Mouse (Mus musculus) ES-Bruce4 (cell line): Measurements from ENCODE around the gene 4930438A08Rik. TPM values are rescaled to one million over a fixed set of nuclear protein-coding genes. Genes with fewer than 3 reads are reported as not detected.
"Not testable (repeated sequence)": the region's sequence is repeated elsewhere in the genome, so short reads cannot be mapped to it uniquely, and the experiment has no call there.

Source experiments
- H3K27ac ChIP-seq: 2 replicates; pipeline ENCODE4 v1.5.1; 2012; ENCODE audit warnings: low read length, inconsistent platforms; ENCODE audit not compliant: insufficient read depth
- H3K27me3 ChIP-seq: 2 replicates; pipeline ENCODE4 v1.6.1; 2012; ENCODE audit warnings: mild to moderate bottlenecking, low read length, inconsistent platforms; ENCODE audit not compliant: control insufficient read depth, poor library complexity, insufficient read depth, severe bottlenecking
- H3K36me3 ChIP-seq: 2 replicates; pipeline ENCODE4 v1.6.1; 2012; ENCODE audit warnings: inconsistent platforms, mild to moderate bottlenecking, low read length, moderate library complexity; ENCODE audit not compliant: control insufficient read depth, poor library complexity, insufficient read depth, severe bottlenecking
- H3K4me1 ChIP-seq: one replicate; pipeline ENCODE4 v1.8.1; 2011; ENCODE audit warnings: low read length; ENCODE audit not compliant: control insufficient read depth, insufficient read depth
- H3K4me3 ChIP-seq: 2 replicates; pipeline ENCODE4 v1.5.1; 2011; ENCODE audit warnings: low read depth, mild to moderate bottlenecking, low read length
- H3K9ac ChIP-seq: 2 replicates; pipeline ENCODE4 v1.6.1; 2012; ENCODE audit warnings: low read depth, mild to moderate bottlenecking, inconsistent platforms; ENCODE audit not compliant: poor library complexity, severe bottlenecking
- H3K9me3 ChIP-seq: replicated peaks from 2 replicates; pipeline ENCODE4 v1.6.1; 2012; ENCODE audit warnings: mild to moderate bottlenecking, low read length, inconsistent platforms; ENCODE audit not compliant: control insufficient read depth, poor library complexity, insufficient read depth, severe bottlenecking
- CTCF ChIP-seq: IDR thresholded peaks from one replicate; pipeline ENCODE4 v1.8.1; 2011; ENCODE audit warnings: low read depth, low read length
- EP300 ChIP-seq: IDR thresholded peaks from 2 replicates; pipeline ENCODE4 v1.6.1; 2011; ENCODE audit warnings: low read depth, low read length; ENCODE audit not compliant: insufficient read depth
- POLR2A ChIP-seq: IDR thresholded peaks from one replicate; pipeline ENCODE4 v1.8.1; 2011; ENCODE audit warnings: low read length; ENCODE audit not compliant: insufficient read depth
- polyA plus RNA-seq: library from polyadenylated mRNA; stranded (reverse); fragments of >200 nt; gene quantifications from 2 replicates; pipeline ENCODE4 v1.2.4, GENCODE M21; 2011; ENCODE audit warnings: low read depth; ENCODE audit not compliant: missing spikeins, insufficient read depth, insufficient read length

4930438A08Rik gene
- not detected in 2 replicates for polyA plus RNA-seq

DNA sequence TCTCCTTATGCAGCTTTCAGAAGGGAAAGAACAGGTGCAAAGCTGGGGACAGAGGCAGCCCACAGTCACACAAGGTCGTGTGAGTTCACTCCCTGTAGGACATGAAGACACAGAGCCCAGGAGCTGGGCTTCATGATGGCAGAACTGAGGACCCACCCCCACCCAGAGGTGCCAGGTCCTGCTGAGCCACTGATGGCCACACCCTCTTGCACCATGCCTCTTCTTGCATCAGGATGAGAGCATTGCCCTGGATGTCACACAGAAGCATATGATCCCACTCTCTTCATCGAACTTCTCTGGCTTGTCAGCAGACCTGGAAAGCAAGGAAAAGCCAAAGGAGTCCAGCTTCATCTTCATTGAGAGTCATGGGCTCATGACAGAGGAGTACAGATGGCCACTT is at the start of gene 4930438A08Rik:
4930438A08Rik (plus strand) TSS at position 228 of the 400 bp plus-strand sequence.
- Histone ChIP-seq H3K36me3 (no peaks in the 10 kb centered on the region), H3K4me3 (no peak within 1 kb of the TSS), H3K9me3 (no peaks in the 10 kb centered on the region), H3K4me1 (no peaks in the 10 kb centered on the region), H3K27ac (no peak within 1 kb of the TSS), H3K9ac (no peak within 1 kb of the TSS), H3K27me3 (no peaks in the 10 kb centered on the region; the same call in 1 of the 2 replicates)
- no peak for TF ChIP-seq EP300
- no peak for TF ChIP-seq CTCF
- TF ChIP-seq POLR2A: no peak

DNA sequence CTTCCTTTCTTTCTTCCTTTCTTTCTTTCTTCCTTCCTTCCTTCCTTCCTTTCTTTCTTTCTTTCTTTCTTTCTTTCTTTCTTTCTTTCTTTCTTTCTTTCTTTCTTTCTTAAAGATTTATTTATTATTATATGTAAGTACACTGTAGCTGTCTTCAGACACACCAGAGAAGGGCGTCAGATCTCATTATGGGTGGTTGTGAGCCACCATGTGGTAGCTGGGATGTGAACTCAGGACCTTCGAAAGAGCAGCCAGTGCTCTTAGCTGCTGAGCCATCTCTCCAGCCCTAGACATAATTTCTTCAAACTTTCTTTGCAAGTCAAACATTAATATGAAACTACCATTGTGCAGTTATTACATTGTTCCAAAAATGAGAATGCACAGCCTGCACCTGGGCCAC is 49.7 kb upstream of the 4930438A08Rik start:
- not testable (repeated sequence) for H3K4me1 ChIP-seq, H3K36me3 ChIP-seq, H3K4me3 ChIP-seq, H3K9me3 ChIP-seq, H3K27ac ChIP-seq, H3K9ac ChIP-seq, H3K27me3 ChIP-seq

DNA sequence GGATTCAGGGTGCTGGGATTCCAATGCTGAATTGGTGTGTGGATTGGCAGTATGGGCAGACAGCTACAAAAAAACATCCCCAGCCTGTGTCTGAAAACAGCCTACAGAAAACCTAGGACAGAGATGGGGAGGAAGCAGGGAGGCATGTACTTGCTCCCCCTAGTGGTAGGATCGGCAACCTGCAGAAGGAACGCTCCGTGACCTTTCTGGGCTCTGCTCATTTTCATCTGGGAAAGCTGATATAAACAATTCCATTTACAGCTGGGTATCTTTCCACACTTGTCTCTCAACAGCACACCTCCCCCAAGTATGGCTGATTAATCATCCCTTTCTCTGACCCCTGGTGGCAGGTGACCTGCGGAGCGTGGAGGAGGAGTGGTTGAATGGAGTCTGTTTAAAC is 48.9 kb upstream of the 4930438A08Rik start:
- Histone ChIP-seq H3K4me3 (no peak overlapping the region), H3K9ac (no peak overlapping the region), H3K4me1 (no peaks in the 10 kb centered on the region), H3K27ac (no peak overlapping the region), H3K27me3 (no peaks in the 10 kb centered on the region), H3K9me3 (no peaks in the 10 kb centered on the region), H3K36me3 (no peaks in the 10 kb centered on the region)
- TF ChIP-seq POLR2A (no peak), CTCF (peak; percentile 97), EP300 (0 out of 2 replicates have a peak, but pooled peaks have one; percentile 23)

DNA sequence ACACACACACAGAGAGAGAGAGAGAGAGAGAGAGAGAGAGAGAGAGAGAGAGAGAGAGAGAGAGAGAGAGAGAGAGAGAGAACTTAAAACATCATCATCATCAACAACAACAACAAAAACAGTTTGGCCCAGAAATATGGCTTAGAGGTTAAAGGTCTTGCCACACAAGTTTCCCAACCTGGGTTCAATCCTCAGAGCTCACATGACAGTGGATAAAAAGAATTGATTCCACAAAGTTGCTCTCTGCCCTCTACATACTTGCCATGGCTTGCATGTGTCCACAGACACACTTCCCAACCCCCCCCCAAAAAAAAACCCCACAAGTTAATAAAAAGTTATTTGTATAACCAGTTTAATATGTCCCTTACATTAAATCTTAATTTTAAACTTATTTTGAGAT is 48.2 kb upstream of the 4930438A08Rik start:
- no peak for TF ChIP-seq EP300
- no peak for TF ChIP-seq POLR2A
- no peak for TF ChIP-seq CTCF
- H3K9me3 ChIP-seq: no peaks in the 10 kb centered on the region

DNA sequence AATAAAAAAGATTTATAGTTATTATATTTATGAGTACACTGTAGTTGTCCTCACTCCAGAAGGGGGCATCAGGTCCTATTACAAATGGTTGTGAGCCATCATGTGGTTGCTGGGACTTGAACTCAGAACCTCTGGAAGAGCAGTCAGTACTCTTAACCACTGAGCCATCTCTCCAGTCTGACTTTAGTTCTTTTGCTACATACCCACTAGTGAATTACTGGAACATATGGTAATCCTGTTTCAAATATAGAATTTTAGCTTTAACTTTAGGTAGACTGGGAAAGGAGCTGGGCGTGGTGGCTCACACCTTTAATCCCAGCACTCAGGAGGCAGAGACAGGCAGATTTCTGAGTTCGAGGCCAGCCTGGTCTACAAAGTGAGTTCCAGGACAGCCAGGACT is 46.6 kb upstream of the 4930438A08Rik start:
- not testable (repeated sequence) for H3K36me3 ChIP-seq, H3K4me1 ChIP-seq, H3K9me3 ChIP-seq, H3K27me3 ChIP-seq, H3K27ac ChIP-seq, H3K9ac ChIP-seq, H3K4me3 ChIP-seq

More for the DNA sequence above, 48.2 kb upstream of the 4930438A08Rik start:
- Histone ChIP-seq H3K4me3 (no peak overlapping the region), H3K27ac (no peak overlapping the region), H3K36me3 (no peaks in the 10 kb centered on the region), H3K9ac (no peak overlapping the region), H3K27me3 (no peaks in the 10 kb centered on the region), H3K4me1 (no peaks in the 10 kb centered on the region)

DNA sequence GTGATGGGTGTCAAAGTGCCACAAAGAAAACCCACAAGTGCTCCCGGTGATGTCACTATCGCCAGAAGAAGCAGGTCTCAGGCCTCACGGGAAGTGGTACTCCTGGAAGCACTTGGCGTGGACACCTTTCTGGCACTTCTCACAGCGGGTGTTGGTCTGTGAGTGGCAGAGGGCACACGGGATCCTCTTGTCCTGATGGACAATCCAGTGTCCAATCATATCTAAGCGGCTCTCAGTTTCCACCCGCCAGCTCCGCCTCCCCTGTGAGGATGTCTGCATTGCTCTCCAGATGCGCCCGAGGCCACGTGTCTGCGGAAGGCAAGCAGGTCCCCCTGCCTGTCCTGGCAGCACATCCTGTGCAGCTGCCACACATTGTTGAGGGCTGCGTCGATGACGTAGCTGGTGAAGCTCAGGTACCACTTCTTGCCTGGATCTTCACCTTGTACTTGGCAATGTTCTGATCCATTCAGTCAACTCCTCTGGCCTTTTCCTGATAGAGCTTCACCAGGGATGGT is 44.1 kb upstream of the 4930438A08Rik start:
- no peaks in the 10 kb centered on the region for H3K4me1 ChIP-seq
- H3K9me3 ChIP-seq: no peaks in the 10 kb centered on the region
- H3K9ac ChIP-seq: no peak overlapping the region
- TF ChIP-seq POLR2A: no peak
- no peak for TF ChIP-seq EP300
- no peak for TF ChIP-seq CTCF
- no peaks in the 10 kb centered on the region for H3K36me3 ChIP-seq
- no peaks in the 10 kb centered on the region for H3K27me3 ChIP-seq
- H3K4me3 ChIP-seq: no peak overlapping the region
- H3K27ac ChIP-seq: no peak overlapping the region
